Mouse (Mus musculus) forebrain, embryonic 16.5 days (tissue): ENCODE data around the gene Vstm4. TPM values are rescaled to one million over a fixed set of nuclear protein-coding genes. Genes with fewer than 3 reads are reported as not detected.

ENCODE experiments used
- polyA plus RNA-seq: library from polyadenylated mRNA; unstranded; fragments of >200 nt; fragmentation: Nextera tagmentation; extraction: Ambion mirVana; gene quantifications from 2 replicates; pipeline ENCODE4 v1.2.1, GENCODE M21; 2015

The Vstm4 gene
- polyA plus RNA-seq, 1 experiment from 2014 or later = 6.4 TPM

Other genes with a start within 250 kb of the Vstm4 start
- gene 3425401B19Rik, start 171.5 kb upstream of the Vstm4 start, polyA plus RNA-seq = not detected in 2 replicates
- 0.19 and 0.78 TPM in 2 replicates for gene Tmem273, start 70.8 kb upstream of the Vstm4 start, polyA plus RNA-seq
- gene Fam170b, start 22.8 kb upstream of the Vstm4 start, polyA plus RNA-seq = not detected in 2 replicates
- 0.13 and 0.15 TPM in 2 replicates for gene Lrrc18, start 134.6 kb downstream of the Vstm4 start, polyA plus RNA-seq